Mouse (Mus musculus) embryonic fibroblast, embryonic 13.5 days (primary cell): ENCODE measurements around the gene Sema6c.

Source experiments
- CTCF ChIP-seq: IDR thresholded peaks from 2 replicates; pipeline ENCODE4 v1.5.1; 2011; ENCODE audit warnings: mild to moderate bottlenecking, control low read depth, low read length, moderate library complexity, borderline replicate concordance; ENCODE audit not compliant: insufficient read depth
- POLR2A ChIP-seq: IDR thresholded peaks from 2 replicates; pipeline ENCODE4 v1.6.1; 2011; ENCODE audit warnings: low read depth, mild to moderate bottlenecking, control low read depth, low read length, moderate library complexity

GRCm38 (mm10) chr3:95171105-95171504, 10.8 kb downstream of the Sema6c start:
- no peak for TF ChIP-seq CTCF
- no peak for TF ChIP-seq POLR2A
